Mouse (Mus musculus) retina, postnatal 7 days (tissue): ENCODE data around the gene Hsf4.
A peak's percentile ranks its signal among the peaks of the same experiment; 100 is the strongest.
"Not testable (repeated sequence)": the region's sequence is repeated elsewhere in the genome, so short reads cannot be mapped to it uniquely, and the experiment has no call there.

ENCODE experiments used
- DNase-seq: peaks from one replicate; pipeline ENCODE4 v3.0.0-alpha.2; 2012; ENCODE audit warnings: low read depth, low spot score

Gene Hsf4

GRCm38 (mm10) chr8:105269461-105269947 is at the start of gene Hsf4:
Gene Hsf4, plus strand, starts transcription at chr8:105269801.
- no peak for DNase-seq

- DNase-seq = no peak
Measured at GRCm38 (mm10) chr8:105223850-105224249, 45.8 kb upstream of the Hsf4 start.

GRCm38 (mm10) chr8:105224413-105225271 is 45.0 kb upstream of the Hsf4 start, which contains the start of gene D230025D16Rik:
Gene D230025D16Rik, plus strand, starts transcription at chr8:105225145.
- DNase-seq = peak; percentile 90

GRCm38 (mm10) chr8:105225272-105225593 is 44.4 kb upstream of the Hsf4 start:
- no peak for DNase-seq

DNA sequence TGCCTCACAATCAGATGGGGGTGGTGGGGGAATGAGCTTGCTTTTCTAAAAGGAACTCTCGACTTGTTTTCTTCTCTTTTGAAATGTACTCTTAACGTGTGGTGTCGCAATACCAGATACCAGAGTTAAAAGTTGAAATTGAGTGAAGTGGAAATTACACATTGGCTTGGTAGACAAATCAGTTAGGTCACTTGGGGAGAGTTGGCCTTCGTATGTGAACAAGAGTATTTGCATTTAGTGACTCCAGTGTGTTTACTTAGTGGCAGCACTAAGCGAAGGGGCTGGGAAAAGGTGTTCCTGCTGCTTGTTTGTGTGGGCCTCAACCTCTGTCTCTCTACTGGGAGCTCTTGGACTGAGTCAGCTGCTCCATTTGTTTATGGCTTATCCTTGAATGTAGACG is 43.7 kb upstream of the Hsf4 start:
- no peak for DNase-seq

- no peak for DNase-seq
Measured at GRCm38 (mm10) chr8:105231503-105232320, 37.9 kb upstream of the Hsf4 start.

DNA sequence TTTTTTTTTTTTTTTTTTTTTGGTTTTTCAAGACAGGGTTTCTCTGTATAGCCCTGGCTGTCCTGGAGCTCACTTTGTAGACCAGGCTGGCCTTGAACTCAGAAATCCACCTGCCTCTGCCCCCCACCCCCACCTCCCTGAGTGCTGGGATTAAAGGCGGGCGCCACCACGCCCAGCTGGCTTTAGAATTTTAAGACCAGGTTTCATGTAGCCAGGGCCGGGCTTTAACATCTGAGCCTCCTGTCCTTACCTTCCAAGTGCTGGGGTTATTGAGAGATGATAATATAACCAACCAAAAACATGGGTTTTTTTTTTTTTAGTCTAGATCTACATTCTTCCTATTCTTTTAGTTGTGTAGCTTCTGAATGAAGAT is 37.3 kb upstream of the Hsf4 start:
- not testable (repeated sequence) for DNase-seq

DNA sequence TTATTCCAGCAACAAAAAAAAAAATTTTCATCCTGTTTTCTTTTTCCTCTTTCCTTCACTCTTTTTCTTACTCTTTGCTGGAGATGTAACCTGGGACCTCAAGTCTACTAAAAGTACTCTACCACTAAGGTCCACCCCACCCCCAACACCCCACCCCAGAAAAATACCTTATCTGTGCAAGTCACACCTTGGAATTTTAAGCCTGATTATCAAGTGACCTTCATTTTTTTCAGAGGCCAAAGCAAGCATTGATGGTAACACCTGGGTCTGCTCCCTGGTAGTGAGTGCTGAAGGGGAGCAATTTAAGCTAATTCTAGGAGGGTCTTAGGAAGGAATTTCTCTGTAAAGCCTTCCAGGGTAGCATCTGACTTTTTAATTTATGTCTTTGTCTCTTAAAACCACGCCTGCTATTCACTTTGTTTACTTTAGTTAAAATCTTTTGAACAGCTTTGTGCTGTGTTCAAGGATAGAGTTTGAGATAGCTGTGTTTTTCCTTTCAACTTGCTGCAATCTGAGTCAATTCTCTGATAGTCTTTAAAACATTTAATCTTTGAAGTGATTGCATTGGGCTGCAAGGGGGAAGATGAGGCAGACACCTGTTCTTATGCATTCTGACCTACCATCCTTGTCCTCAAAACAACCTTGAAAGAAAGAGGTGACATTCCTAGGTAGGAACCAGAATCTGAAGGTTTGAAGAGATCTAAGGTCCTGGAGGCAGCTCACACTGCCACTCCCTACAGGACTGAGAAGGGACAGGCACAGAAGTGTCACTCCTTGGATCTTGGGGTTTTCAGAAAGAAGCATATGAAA is 36.3 kb upstream of the Hsf4 start:
- no peak for DNase-seq

DNA sequence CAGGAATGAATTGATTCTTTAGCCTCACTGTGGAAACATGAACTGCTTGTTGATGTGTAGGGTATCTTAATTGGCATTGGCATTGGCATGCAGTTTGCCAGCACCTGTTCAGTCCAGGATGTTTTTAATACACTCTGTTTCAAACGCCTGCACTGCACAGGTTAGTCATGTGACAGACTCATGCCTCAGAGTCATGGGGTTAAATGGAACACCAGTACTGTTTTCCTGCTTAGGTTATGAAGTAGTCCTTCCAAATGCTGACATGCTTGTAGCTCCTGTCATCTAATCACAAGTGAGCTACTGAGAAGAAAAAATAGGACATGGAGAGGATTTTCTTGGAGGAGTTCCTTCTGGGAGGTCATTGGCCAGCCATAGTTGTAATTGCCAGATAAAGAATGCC is 34.4 kb upstream of the Hsf4 start:
- DNase-seq = no peak

DNA sequence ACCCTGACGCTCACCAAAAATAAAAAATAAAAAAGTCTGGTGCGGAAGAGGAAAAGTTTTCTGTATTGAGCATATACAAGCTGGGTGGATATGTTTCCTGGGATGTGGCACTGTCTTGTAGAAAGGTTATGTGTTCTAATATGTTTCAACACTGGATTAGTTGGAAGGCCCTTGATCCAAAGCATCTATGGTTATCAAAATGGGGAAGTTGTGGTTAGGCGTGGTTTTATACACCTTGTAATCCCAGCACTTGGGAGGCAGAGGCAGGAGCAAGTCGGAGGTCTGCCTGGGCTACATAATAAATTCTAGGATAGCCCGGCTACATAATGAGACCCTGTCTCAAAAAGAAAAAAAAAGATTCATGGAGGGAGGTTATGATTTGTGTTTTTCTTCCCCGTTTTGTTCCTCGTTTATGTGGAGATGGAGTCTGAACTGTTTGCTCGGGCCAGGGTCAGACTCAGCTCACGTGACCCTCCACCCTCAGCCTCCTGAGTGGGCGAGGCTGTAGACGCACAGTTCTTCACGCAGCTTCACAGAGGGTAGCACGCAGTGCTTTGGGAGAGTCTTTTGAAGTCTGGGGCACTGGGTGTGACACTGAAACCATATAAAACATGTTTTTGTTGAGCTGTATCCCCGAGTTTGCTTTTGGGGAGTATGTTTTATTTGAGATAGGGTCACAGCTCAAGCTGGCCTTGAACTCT is 32.0 kb upstream of the Hsf4 start:
- no peak for DNase-seq

DNA sequence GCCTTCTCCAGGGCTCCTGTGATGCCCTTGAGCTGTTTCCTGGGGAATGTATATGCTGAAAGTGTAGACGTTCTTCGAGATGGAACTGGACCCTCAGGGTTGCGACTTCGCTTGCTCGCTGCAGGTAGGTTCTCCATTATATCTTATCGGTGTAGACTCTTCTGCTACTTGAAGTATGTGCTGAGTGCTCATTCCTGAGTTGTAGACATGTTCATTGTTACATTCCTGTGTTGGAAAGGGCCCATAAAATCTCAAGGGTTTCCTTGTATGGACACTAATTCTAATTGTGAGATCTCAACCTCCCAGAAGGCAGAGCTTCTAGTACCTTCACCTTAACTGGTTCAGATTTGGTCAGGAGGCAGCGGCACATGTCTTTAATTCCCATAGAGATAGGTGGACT is 28.6 kb upstream of the Hsf4 start:
- no peak for DNase-seq

GRCm38 (mm10) chr8:105251954-105252353 is 17.6 kb upstream of the Hsf4 start:
- no peak for DNase-seq

- no peak for DNase-seq
Measured at GRCm38 (mm10) chr8:105252680-105253537, 16.7 kb upstream of the Hsf4 start.

GRCm38 (mm10) chr8:105253766-105254151 is 15.8 kb upstream of the Hsf4 start:
- no peak for DNase-seq

DNA sequence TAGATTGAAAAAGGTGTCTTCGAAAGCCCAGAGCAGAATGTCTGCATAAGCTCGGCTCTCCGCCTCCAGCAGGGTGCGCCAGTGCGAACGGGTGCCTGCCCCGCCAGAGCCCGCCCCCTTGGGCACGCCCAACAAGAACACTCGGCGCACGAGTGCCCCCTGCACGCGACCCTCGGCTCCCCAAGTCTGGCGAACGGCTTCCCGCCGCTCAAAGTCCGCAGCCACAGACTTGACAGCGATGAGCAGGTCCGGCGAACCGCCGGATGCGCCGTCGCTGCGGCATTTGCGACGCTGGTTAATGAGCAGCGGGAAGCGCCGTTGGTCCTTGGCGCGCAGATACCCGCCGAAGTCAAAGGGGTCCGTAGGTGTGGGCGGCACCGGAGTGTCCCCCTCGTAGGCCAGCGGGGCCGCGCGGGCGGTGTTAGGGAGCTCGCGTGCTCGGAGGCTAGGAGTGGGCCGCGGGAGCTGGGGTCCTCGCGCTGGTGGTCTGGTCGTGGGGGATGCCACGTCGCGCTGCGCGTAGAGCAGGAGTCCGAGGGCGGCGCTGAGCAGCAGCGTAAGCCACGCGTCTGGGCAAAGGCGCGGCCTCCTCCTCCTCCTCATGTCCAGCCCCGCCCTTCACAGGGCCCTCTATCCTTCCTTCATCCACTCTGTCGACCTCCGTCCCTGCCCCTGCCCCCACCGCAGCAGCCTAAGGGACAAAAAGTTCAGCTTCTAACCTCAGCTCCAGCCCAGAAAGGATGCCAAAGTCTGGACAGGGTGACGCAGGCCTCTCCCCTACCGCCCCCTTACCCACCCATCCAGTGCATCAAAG is 15.2 kb upstream of the Hsf4 start:
- peak; percentile 76 for DNase-seq

- DNase-seq = no peak
Measured at GRCm38 (mm10) chr8:105254966-105255350, 14.6 kb upstream of the Hsf4 start, which contains the start of gene B3gnt9. Gene B3gnt9, minus strand, starts transcription at chr8:105255153.

GRCm38 (mm10) chr8:105257318-105258114 is 12.1 kb upstream of the Hsf4 start:
- DNase-seq = no peak

GRCm38 (mm10) chr8:105258911-105259720 is 10.5 kb upstream of the Hsf4 start:
- no peak for DNase-seq
